Mouse (Mus musculus) layer of hippocampus, postnatal 36 days (tissue): ENCODE data around the gene Bak1. TPM values are rescaled to one million over a fixed set of nuclear protein-coding genes. Genes with fewer than 3 reads are reported as not detected.

ENCODE experiments used
- DNase-seq, 2 experiments: peaks; one replicate each; pipeline ENCODE4 v3.0.0; 2022
- total RNA-seq, 2 experiments: library from RNA; stranded (reverse); gene quantifications; 2 replicates each; pipeline ENCODE4 v1.2.3; 2021

Gene Bak1
- total RNA-seq, 2 experiments from 2014 or later: 13.0 to 13.7 TPM

- no peak for DNase-seq
Observed at GRCm38 (mm10) chr17:27021076-27021475, 7.7 kb downstream of the Bak1 start.

GRCm38 (mm10) chr17:27018555-27019196 is 10.1 kb downstream of the Bak1 start:
- DNase-seq: peak in 1 of 2 experiments; percentile 31

- peak; percentile 80 to 81 for DNase-seq
Observed at GRCm38 (mm10) chr17:27017564-27018499, 11.0 kb downstream of the Bak1 start.

DNA sequence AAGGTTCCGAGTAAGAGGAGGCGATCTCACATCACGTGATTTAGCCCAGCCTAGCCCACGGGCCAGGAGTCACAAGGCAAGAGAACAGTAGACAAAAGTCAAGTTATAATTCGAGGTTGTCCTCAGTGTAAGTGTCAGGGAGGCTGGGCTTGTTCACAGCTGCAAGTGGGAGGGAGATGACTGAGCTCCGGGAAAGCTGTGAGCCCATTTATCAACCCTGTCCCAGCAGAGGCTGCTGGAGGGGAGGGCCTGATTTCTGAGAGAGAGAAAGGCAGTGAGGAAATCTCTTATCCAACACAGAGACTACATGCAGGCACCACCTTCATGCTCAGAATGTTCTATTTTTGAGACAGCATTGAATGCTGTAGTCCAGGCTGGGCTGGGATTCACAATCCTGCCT is 15.9 kb downstream of the Bak1 start:
- DNase-seq: peak in 1 of 2 experiments; percentile 18

GRCm38 (mm10) chr17:27011998-27012672 is 16.7 kb downstream of the Bak1 start:
- DNase-seq: no peak

DNA sequence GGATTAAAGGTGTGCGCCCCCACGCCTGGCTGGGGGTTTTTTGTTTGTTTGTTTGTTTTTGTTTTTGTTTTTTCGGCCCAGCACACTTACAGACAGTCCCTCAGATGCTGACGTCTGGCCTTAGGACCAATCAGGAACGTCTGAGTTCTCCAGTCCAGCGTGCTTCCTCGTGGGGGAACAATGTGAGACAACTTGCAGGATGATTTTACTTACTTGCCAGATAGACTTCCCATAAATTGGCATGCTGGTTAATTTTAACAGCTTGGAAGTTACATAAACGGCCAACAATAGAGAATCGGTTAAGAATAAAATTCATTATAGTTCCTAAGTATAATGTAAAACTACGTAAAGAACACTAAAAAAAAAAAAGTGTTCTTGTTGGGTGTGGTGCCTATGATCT is 17.6 kb downstream of the Bak1 start:
- no peak for DNase-seq

GRCm38 (mm10) chr17:27008277-27008676 is 20.5 kb downstream of the Bak1 start:
- DNase-seq: no peak

DNA sequence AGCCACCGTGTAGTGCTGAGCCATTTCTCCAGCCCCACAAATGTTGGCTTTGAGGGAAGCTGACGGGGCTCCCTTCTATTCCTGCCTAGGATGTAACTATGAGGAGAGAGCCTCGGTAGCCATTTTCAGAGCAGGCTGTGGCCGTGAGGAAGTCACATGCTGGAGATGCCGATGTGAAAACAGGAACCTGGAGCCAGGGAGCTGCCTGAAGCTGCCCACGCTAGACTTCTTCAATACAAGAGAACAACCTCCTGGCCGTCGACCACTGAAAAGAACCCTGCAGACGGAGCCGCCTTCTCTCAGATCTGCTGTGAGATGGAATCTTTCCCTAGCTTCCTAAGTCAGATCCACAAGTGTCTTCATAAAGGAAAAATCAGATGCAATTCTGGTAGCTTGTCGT is 23.2 kb downstream of the Bak1 start:
- no peak for DNase-seq

DNA sequence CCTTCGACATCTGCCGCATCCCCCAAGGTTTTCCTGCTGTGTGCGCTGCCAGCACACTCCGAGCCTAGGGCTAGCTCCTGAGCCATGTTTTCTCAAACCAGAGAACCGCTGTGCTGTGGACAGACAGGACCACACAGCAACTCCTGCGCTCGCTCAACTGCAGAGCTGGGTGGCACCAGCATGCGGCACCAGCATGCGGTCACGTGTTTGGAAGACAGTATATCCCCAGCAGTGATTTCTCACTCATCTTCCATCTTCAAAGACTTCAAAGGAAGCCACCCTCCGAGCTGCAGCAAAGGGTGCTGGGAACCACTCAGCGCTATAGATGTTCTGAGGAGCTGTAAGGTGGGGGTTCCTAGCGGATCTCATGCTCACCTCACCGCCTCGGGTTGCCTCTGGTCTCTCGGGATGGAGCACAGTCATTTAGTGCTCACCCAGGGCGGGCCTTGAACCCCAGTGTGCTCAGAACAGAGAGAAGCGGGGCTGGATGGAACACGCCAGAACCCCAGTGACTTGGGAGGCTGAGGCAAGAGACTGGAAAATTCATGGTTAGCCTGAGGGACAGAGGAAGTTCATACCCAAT is 23.8 kb downstream of the Bak1 start:
- no peak for DNase-seq

DNA sequence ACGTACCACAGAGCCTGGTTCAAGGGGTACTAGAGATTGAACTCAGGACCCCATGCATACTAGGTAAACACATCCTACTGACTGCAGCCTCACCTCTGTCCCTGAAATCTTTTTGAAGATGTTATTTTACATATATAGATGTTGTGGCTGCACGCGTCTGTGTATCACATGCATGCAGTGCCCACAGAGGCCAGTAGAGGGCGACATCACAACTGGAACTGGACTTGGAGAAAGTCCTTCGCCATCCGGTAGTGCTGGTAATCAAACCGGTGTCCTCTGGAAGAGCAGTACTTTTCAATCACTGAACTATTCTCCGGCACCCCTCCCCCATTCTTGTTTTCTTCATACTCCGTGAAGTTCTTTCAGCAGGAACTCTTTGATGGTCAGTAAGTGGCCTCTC is 24.4 kb downstream of the Bak1 start:
- no peak for DNase-seq

DNA sequence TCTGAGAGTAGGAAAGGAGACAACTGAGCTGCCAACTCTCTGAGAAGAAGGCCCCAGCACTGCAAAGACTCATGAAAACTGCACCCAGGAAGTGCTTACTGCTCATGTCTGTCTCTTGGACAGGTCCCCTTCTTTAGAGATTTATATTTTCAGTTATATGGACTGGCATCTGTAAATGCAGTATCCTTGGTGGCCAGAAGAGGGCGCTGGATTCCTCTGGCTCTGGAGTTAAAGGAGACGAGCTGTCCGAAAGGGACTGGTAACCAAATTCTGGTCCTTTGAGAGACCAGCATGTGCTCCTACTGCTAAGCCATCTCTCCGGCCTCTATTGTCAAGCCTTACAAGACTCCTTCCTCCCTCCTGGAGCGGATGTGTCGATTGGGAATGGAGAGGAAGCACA is 26.9 kb downstream of the Bak1 start:
- DNase-seq: no peak

GRCm38 (mm10) chr17:27001151-27001550 is 27.7 kb downstream of the Bak1 start:
- DNase-seq: no peak

DNA sequence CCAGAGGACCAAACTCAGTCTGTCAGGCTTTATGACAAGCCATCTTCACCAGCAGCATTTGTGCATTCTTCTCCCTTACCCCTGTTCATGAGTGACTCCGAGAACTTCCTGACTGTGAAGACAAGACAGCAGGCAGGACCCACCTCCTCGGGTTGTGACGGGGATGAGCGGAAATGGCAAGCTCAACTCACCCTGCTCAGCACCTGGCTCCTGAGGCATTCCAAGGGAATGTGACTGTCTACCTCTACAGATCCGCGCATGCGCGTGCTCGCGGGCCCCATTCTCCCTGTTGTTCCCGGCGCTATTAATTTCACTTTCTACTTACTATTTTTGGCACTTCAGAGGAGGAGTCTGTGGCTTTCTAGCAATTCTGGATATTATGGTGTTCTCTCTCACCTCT is 28.8 kb downstream of the Bak1 start:
- DNase-seq: no peak

DNA sequence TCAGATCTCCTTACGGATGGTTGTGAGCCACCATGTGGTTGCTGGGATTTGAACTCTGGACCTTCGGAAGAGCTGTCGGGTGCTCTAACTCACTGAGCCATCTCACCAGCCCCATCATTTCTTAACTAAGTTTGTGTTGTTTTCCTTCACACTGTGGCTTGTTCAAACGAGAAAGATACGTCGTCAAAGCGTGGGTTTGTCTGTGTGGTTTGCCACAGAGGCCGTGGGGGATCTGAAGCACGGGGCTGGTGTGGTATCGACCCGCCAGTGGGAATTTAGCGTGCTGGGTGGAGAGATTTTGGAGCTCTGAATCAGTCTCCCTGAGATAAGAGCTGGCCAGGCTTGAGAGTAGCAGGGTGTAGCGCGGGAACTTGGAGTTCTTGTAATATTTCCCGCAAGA is 30.5 kb downstream of the Bak1 start:
- no peak for DNase-seq

- DNase-seq: no peak
Observed at GRCm38 (mm10) chr17:26997661-26998060, 31.1 kb downstream of the Bak1 start.

DNA sequence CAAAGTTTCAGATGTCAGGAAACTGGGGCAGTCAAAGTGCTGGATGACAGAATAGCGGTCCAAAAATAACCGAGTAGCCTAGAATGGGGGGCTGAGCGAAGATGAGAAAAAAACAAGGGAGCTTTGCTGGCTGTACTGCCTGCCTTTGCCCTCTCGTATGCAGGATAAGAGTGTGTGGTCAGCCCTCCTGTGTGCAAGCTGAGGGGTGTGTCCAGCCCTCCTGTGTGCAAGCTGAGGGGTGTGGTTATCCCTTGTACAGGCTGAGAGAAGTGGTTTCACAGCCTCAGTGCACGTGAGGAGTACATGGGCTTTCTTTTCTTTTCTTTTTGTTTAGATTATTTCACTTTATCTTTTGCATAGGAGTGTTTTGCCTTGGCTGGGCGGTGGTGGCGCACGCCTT is 33.2 kb downstream of the Bak1 start:
- DNase-seq: no peak

- no peak for DNase-seq
Observed at GRCm38 (mm10) chr17:26995006-26995405, 33.8 kb downstream of the Bak1 start.

DNA sequence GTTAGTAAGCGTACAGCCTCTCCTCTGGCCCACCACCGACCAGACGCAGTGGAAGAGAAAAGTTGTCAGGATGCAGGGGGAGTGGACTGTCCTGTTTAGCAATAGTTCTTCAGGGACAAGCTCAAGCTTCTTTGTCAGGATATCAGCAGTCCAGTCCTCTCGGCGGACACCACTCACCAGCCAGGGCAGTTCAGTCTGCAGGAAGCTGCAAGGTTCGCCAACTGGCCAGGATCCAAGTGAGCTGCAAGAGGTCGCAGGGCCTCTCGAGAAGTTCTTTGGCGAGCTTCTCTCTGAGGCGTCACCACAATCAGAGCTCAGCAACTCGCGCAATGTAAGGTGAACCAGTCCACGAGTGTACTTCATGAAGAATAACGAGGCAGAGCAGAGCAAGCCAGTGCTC is 34.4 kb downstream of the Bak1 start:
- no peak for DNase-seq

DNA sequence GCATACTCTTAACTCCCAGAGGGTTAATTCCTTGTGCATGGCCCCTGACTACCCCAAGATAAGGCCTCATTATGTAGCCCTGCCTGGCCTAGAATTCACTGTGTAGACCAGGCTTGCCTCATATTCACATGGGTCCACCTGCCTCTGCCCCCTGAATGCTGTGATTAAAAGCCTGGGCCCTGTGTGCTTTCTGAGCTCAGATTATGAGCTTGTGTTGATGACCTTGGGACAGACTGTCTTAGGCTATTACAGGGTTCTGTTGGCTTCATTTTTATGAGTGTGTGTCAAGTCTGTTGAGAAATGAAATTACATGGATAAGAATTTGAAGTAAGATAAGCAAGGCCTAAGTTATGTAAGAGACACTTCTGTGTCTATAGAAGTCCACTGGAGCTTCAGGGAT is 38.3 kb downstream of the Bak1 start:
- no peak for DNase-seq

GRCm38 (mm10) chr17:26985503-26986179 is 43.2 kb downstream of the Bak1 start:
- DNase-seq: no peak

DNA sequence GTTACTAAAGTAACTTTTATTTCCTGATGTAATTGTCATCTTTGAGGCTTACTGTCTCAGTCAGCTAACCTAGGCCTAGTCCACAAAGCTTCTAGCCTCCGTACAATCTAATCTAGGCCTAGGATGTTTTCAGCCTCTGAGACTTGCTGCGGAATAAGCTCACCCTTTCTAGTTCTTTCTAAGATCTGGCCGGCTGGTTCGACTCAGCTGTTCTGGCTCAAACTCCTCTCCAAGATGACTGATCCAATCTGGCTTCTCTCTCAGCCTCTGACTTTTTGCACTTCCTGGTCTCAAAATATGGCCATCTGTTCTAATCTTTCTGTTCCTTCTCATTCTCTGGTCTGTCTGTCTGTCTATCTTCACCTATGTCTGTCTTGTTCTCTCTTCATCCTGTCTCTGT is 45.4 kb downstream of the Bak1 start:
- no peak for DNase-seq

DNA sequence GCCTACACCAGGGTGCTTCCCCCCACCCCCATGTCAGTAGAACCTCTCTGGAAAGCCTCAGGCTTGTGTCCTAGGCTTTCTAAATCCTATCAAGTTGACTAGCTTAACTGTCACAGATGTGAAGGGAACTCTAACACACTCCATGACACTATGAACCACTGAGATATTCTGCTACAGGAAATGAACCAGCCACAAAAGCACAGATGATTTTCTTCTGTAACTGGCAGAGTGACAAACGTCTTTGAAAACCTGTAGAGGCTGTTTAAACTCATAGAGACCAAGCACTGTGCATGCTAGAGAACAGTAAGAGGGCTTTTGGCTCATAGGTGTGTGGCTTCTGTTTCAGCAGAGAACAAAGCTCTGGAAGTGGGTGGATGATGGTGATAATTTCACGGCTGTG is 47.8 kb downstream of the Bak1 start:
- no peak for DNase-seq
